Mouse (Mus musculus) neutrophil, adult 5-6 weeks (primary cell): ENCODE measurements at regions not wholly inside any gene's neighbourhood (a gene's known extent, or its start where the extent isn't known, plus 50 kb on each side); places are given as distances from the start of the nearest gene placed in this dataset.
A peak's percentile ranks its signal among the peaks of the same experiment; 100 is the strongest.

Experiments
- ATAC-seq: fragments of 151-379, 151-347 bp; 2 replicates; pipeline ENCODE4 v1.8.0; 2017; ENCODE audit warnings: mild to moderate bottlenecking, moderate TSS enrichment; ENCODE audit not compliant: insufficient number of reproducible peaks, poor library complexity, low FRiP score, severe bottlenecking; ENCODE audit errors: extremely low read depth

DNA sequence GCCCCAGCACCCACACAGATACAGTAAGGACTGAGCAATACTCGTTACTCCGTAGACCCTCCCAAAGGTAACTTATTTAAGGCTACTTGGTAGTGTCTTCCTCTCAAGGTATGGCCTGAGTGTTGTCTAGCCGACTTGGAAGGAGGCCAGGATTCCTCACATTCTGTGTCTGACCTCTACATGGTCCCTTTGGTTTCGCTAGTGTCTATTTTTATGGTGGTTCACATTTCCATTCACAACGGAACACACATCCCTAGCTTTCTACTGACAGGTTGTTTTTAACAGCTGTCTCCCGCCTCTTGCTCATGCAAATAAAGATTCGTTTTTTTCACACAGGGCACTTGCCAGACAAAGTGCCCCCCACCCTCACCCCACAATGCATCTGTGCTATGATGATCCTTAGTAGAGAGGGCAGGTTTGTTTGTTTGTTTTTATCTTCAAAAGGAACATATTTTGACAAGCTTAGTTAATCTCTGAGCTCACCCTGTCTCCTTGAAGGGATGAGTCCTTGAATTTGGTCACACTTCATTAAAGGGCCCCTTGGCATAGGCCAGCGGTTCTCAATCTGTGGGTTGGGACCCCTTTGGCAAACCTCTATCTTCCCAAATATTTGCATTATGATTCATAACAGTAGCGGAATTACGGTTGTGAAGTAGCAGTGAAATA lies 52.7 kb downstream of the Phlda1 start:
- no peak for ATAC-seq

DNA sequence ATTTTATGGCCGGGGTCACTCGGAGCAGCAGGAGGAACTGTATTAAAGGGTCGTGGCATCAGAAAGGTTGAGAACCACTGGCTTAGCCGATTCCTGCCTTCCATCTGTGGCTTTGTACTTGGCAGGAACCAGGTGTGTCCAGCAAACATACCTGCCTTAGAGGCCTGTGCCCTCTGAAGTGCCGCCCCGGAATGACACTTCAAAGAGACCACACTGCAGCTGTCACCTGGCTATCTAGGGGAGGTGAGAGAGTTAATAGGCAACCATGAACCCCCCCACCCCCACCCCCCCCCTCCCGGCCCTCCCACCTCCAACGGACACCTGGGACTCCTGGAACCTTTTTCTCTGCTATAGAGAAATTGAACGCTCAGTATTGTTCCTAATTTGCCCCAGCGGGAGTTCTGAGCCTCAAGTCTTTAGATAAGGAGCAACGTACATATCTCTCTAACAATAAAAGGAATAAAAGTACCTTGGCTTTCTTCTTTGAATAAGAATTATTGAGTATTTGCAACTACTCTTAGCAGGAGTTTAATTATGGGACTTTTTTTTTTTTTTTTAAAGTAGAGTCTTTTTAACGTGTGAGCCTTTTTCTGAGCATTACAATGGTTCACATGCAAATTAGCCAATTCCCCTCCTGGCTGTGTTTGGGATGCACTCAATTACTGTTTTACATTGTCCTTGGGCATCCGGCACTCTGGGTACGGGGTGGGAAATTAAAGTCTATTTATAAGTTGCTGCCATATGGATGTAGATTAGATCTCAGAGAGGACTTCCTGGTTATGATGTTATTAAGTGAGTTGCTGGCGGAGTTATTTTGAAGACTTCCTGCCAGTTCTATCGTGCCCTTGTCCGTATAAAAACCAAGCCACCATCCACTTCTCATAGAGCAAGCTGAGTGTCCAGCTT lies 53.5 kb downstream of the Phlda1 start:
- ATAC-seq = no peak

DNA sequence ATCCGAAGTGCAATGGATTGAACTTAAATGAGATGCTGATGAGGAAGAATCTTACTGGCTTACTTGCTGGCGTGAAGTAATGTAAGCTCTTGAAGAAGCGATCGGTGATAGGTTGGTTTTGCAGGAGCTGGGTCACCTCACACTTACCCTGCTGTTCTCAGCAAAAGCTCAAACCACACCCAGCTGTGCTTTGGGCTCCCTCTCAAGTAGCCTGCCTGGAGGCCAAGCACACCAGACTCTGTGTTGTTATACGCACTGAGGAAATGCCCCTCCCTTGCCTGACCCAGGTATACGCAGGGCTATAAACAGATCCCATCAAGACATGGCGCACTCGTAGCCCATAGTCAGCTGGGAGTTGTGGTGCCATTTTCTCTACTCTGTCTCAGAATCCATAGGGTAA lies 56.5 kb downstream of the Phlda1 start:
- ATAC-seq = no peak

DNA sequence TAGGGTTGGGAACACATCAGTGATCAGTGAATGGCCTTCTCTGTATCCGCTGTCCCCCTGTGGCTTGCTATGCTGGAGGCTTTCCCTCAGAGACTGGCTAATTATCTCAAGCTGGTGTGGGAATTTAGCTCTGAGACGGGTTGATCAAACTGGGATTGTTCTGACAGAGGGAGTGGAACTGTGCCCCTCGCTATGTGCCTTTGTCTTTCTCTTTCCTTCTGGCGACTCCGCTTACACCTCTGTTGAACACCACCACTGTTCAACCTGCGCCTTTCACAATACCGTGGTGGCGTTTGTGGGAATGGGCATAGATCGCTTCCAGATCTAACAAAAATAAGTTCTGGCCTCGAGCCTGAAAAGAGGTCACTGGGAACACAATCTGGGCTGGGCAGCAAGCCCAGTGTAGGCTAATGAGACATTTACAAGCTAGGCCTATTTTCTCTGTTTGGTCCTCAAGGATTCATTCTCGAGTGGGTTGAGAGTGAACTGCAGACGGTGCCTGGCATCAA lies 60.8 kb downstream of the Phlda1 start:
- ATAC-seq = no peak

DNA sequence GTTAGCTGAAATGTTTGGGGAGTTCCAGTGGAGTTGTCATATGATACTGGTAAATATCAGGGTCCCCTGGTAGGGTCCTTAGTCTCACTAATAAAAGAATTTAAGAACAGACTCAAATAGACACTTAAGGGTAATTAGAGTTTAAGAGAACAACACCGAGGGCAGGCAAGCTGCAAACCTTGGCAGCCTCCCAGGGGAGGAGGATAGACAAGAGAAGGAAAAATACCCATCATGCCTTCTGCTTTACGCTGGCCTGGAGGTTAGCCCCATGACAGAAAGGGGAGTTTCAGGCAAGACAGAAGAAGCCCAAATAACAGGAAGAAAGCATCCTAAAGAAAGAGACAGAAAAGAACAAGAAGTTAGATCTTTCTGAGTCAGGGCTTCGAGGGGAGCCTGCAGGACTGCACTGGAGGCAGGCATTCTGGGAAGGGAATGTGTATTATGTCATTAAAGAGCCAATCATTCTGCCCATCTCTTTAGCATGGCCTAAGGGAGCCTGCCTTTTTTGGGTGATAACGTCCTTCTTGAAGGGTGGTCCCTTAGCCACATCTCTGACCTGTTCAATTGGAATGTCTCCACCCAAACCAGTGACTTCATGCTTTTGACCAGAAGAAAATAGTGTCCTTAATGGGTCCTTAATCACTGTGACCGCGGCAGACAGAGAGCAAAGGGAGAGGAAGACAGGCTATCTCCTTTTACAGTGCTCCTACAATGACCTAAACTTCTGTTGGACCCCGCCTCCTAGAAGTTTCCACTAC lies 64.6 kb downstream of the Phlda1 start:
- ATAC-seq = no peak

- ATAC-seq = no peak
Observed at GRCm38 (mm10) chr10:111574231-111574630, 68.1 kb downstream of the Phlda1 start.

- no peak for ATAC-seq
Observed at GRCm38 (mm10) chr10:111574812-111575211, 68.7 kb downstream of the Phlda1 start.

- no peak for ATAC-seq
Observed at GRCm38 (mm10) chr10:111575256-111575655, 69.2 kb downstream of the Phlda1 start.

DNA sequence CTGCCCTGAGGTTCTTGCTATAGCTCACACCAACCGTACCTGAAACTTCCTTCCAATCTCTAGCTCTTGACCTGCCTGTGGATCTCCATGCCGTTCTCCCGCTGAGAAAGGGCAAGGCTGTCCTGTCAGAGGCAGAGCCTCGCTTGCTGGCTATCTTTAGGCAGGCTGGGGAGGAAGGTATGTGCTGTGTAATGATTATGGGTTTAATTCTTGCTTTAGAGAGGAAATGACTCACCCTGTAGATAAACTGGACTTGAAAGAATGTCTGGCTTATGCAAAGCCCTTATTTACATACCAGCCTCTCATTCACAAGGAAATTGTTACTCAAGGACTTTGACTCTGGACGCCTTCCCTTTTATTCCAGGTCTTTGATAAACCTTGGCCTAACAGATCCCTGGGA lies 69.8 kb downstream of the Phlda1 start:
- ATAC-seq = no peak

DNA sequence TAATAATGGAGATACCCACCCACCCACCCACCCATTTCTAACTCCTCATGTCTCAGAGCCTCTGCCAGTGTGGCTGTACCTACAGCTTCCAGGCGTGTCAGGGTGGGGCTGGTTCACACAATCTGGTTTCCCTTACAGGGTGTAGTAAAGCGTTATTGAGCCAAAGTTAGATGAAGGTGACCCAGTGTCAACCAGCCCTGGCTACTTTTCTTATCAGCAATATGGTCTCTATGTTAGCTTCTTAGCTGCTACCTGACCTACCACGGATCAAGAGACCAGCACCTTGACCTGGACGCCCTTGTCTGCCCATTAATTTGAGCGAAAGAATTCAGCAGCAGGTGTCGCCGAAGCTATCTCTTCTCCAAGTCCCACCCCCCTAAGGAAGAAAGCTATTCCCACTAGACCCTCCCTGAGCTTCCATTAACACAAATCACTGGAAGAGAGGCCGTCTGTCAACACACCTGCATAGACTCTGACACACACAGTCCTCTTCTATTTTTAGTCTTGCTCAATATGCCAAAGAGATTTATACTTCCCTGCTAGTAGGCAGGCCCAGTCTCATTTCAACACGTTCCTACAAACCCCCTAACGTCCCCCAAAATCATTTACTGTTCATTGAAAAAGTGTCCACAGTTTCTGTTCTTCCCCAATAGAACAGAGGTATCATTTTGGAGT lies 70.4 kb downstream of the Phlda1 start:
- no peak for ATAC-seq

- ATAC-seq = peak; percentile 17; the same call in 1 of the 2 replicates
Observed at GRCm38 (mm10) chr10:111578536-111578935, 72.5 kb downstream of the Phlda1 start.

- no peak for ATAC-seq
Observed at GRCm38 (mm10) chr10:111579481-111579880, 73.4 kb downstream of the Phlda1 start.

GRCm38 (mm10) chr10:111580401-111581100 lies 74.5 kb downstream of the Phlda1 start:
- ATAC-seq = no peak

DNA sequence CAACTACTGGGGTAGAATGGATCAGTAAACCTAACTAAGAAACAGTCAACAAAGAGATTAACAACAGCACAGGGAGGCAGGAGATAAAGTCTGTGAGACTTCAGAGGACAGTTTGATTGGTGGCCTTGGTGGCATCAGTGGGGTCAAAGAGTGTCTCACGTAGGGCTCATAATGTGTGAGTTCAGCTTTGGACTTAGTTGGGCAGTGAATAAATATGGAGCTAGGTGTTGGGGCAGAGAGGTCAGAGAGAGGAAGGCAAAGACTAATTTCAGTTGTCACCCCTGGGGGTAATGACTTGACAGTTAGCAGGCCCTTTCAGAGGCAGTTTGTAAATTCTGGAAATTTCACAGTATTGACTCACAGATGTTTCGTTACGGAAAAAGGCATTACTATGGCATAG lies 75.8 kb downstream of the Phlda1 start:
- ATAC-seq = no peak

DNA sequence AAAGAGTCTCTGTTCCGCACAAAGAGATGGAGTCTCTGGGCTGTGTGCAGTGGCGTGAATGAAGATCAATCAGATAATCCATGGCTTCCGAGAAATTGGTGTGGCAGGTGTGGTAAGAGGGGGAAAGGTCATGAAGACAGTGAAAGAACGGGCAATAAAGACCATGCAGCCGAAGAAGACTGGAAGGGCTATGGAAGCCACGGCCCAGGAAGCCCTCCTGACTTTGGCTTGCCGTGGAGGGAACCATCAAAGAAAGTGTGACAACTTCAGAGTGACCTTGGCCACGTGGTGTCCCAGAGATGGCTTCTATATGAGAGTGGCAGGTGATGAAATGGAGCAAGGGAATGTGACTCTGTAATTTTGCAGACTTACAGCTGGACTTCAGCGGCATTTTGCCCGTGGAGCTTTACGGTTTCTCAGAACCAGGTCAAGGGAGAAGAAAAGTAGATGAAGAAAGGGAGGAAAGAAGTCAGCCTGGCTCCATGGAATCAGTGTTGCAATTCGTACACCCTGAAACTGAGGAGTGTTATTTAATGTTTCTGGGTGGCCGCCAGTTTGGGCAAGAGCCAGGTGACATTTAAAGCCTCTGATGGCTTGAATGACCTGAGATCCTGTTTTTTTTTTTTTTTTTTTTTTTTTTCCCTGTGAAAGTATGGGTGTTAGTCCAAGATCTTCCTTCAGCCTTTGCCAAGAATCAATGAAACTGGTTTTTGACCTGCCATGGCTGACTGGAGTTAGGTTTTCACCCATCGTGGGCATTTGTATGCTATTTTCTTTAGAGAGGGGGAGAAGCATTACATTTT lies 76.4 kb downstream of the Phlda1 start:
- no peak for ATAC-seq

DNA sequence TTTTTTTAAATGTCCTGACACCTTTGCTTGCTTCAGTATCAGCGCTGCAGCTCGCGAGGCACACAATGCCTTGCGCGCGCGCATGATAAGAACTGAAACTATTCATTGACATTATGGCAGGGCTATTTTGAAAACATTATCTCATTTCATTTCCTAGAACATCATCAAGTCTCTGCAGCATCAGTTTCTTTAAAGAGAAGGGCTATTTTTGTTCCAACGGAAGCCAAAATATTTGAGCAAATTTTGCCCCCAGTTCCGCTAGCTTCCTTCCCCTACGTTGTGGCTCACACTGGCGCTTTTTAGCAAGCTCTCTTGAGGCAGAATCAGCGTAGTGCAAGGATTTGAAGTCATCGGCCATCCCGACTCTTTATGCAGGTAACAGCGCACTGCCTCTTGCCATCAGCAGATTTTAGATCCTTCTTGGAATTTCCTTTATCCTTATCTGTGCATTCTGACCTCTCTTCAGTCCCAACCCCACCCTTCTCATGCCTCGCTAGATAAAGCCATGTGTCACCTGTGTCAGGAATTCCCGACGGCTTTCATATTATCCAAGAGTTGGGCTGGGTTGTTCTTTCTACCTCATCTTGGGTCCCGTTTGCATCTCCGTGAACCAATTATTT lies 77.1 kb downstream of the Phlda1 start:
- ATAC-seq = no peak

GRCm38 (mm10) chr10:111583744-111584152 lies 77.7 kb downstream of the Phlda1 start:
- ATAC-seq = no peak
